Mouse (Mus musculus): ENCODE results near the gene Rcc2.

- no peak for TF ChIP-seq GABPA (IDR thresholded peaks at IDR 0.05; ENCODE audit: insufficient replicate concordance, low read depth, low read length)
- no peak for TF ChIP-seq IRF4 (IDR thresholded peaks at IDR 0.05; ENCODE audit: low read depth, low read length)
- TF ChIP-seq MYC (IDR thresholded peaks at IDR 0.05; ENCODE audit: low read depth, low read length): no peak
- no peak for TF ChIP-seq JUND (conservative IDR thresholded peaks at IDR 0.05; ENCODE audit: low read depth, low read length)
- TF ChIP-seq CHD2 (IDR thresholded peaks at IDR 0.05; ENCODE audit: low read length): peak; percentile 61
- TF ChIP-seq EP300 (IDR thresholded peaks at IDR 0.05; ENCODE audit: low read length): no peak
- TF ChIP-seq ZNF384 (IDR thresholded peaks at IDR 0.05; ENCODE audit: low read depth, low read length): no peak
Observed at GRCm38 (mm10) chr4:140684881-140685303, 15.4 kb upstream of the Rcc2 start.
